Mouse (Mus musculus) liver, postnatal 0 days (tissue): ENCODE data around the gene Stk4.

Experiments
- CTCF ChIP-seq: sonication (generic); IDR thresholded peaks from 2 replicates; pipeline ENCODE4 v1.5.1; 2016; ENCODE audit warnings: antibody characterized with exemption, low read depth
- EP300 ChIP-seq: IDR thresholded peaks from 2 replicates; pipeline ENCODE4 v1.6.1; 2016; ENCODE audit warnings: antibody characterized with exemption, low read depth, mild to moderate bottlenecking

DNA sequence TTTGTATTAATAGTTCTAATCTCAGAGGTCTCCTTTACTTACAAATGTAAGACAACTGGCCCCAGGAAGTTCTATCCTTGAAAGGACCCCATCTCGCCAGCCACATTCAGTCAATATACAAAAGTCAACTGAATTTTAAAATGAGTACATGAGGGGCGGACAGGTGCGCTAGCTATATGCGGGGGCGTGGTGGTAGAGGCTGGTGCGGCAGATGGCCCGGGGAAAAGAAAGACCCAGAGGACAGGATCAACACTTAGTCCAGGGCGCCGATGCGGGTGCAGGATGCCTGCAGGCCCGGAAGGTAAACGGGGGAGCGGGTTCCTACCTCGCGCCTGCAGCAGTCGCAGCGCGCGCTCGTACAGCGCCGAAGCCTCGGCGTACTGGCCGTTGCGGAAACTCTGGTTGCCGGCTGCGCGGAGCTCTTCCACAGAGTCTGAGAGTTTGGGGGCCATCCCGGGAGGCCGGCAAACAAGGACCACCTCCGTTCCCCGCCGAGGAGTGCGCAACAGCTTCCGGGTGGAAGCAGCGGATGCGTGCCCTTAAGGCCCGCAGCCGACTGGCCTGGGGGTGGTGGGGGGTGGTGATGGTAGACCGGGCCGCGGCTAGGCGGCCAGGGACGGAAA lies at the start of gene Stk4:
- TF ChIP-seq CTCF (no peak), EP300 (no peak)
